In the genomic region with DNA sequence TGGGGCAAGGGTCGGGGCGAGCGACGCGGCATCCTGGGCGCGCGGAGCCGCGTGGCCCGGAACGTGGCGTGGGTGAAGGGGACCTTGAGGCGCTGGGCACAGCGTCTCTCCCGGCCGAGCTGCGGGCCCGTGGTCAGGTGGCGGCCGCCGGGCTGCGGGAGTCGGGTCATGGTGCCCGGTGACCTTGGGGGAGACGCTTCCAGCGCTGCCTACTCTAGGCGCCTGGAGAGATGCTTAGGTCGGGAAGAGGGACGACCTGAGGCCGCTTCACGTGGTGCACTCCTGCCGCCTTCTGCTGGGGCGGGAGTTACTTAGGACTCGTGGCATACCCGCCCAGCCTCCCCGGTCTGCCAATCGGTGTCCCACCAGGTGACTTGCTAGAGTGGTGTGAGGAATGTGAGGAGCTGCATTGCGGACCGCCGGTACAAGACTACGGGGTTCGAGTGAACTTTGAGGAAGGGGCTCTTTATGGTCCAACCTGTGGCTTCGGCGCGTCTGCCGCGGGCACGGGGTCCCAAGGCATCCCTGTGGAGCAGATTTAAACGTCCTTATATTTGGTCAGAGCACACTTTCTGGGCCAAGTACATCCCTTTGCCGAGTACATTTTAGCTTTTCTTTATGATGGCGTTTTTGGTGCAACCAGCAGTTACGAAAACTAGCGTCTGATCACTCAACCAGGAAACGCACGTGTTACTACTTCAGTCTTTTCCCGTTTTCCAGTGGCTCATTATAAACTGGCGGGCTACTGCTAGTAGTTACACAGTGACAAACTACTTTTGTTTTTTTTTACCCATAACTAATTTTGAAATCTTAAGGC, we compare ENCODE assay signal across 8 mouse cellular contexts. TPM values are rescaled to one million over a fixed set of nuclear protein-coding genes. Genes with fewer than 3 reads are reported as not detected.
A peak's percentile ranks its signal among the peaks of the same experiment; 100 is the strongest.
DNase-seq lines count a peak whose midpoint lies in the region; ATAC-seq lines count a peak whose summit lies in the region.

No protein-coding gene starts in this region.

- no peaks in the 10 kb centered on the region for H3K27me3 ChIP-seq in hindbrain, embryonic 11.5 days (ENCODE audit: control insufficient read depth, insufficient read depth, low read length)

- peak; percentile 74 for ATAC-seq in hindbrain, embryonic 11.5 days (ENCODE audit: low FRiP score)

- H3K9ac ChIP-seq in hindbrain, embryonic 11.5 days (ENCODE audit: low read depth, low read length) = peak overlapping the region; percentile 81

- peak overlapping the region; percentile 47; the same call in 1 of the 2 replicates for H3K27ac ChIP-seq in hindbrain, embryonic 11.5 days (ENCODE audit: low read depth, low read length)

- 0% methylated on average over 48 of the region's 58 CpGs for WGBS in hindbrain, embryonic 11.5 days

- peak; percentile 90 for DNase-seq in R1 (ENCODE audit: low read depth, low spot score)
- peak; percentile 63 for DNase-seq in cerebellum, adult 8-10 months
- peak; percentile 53 for DNase-seq in frontal cortex, postnatal 10 days (ENCODE audit: low spot score in 2 of 2)
- DNase-seq in hindbrain, embryonic 11.5 days (ENCODE audit: low spot score) = peak; percentile 65
- DNase-seq in layer of hippocampus, postnatal 25 days (ENCODE audit: extremely low spot score in 1 of 2, low spot score in 1 of 2) = peak; percentile 30 to 40
- peak; percentile 57 for DNase-seq in lung, postnatal 14 days
- peak; percentile 35 for DNase-seq in ovary, postnatal 14 days (ENCODE audit: low spot score)
- peak; percentile 56 for DNase-seq in urinary bladder, postnatal 14 days (ENCODE audit: low spot score)

- no peaks in the 10 kb centered on the region for H3K9me3 ChIP-seq in hindbrain, embryonic 11.5 days (ENCODE audit: control insufficient read depth, low read length)

- H3K36me3 ChIP-seq in hindbrain, embryonic 11.5 days (ENCODE audit: control insufficient read depth, insufficient read depth, low read length) = no peaks in the 10 kb centered on the region

- peak overlapping the region; percentile 92 for H3K4me3 ChIP-seq in hindbrain, embryonic 11.5 days (ENCODE audit: low read depth, low read length)

- H3K4me2 ChIP-seq in hindbrain, embryonic 11.5 days (replicated peaks; ENCODE audit: low read depth, low read length) = peak overlapping the region; percentile 93

- 0 out of 2 replicates have a peak, but pooled peaks cover 2% of the 10 kb centered on the region for H3K4me1 ChIP-seq in hindbrain, embryonic 11.5 days (replicated peaks; ENCODE audit: control insufficient read depth, insufficient read depth, low read length)

RNA-seq across cellular contexts. Expression of a gene that starts 0.7 kb away (rescaled TPM):
- polyA plus RNA-seq in hindbrain, embryonic 11.5 days (2014; fragmentation: Nextera tagmentation; extraction: Ambion mirVana) = 31.7 and 33.4 TPM in 2 replicates
- total RNA-seq in layer of hippocampus, postnatal 25 days (2021) = 10 to 100 TPM; 28.4 to 34.3 TPM

Comparison
In these comparisons a context has a peak if more than half of its experiments do, and no peak if none do; other contexts are left out.
1. Peak in every context shown above with its lines: DNase-seq, ATAC-seq, H3K4me3 ChIP-seq and H3K27ac ChIP-seq.
2. DNase-seq: peak in every context shown above with its lines; median percentile 90 in R1; 65 in hindbrain, embryonic 11.5 days; 63 in cerebellum, adult 8-10 months; 57 in lung, postnatal 14 days; 56 in urinary bladder, postnatal 14 days; 53 in frontal cortex, postnatal 10 days; 35 in layer of hippocampus, postnatal 25 days; 35 in ovary, postnatal 14 days.